Mouse (Mus musculus): ENCODE data around the gene Pitpnb. TPM values are rescaled to one million over a fixed set of nuclear protein-coding genes. Genes with fewer than 3 reads are reported as not detected.
A peak's percentile ranks its signal among the peaks of the same experiment; 100 is the strongest.

Pitpnb gene
- 10 to 100 TPM; 68.3 to 73.7 TPM for total RNA-seq (2021)
- long read RNA-seq, partial matches to known transcripts = 11 of 105 reads
- long read RNA-seq, other reads (novel, unspliced or antisense) = 94 of 105 reads

DNA sequence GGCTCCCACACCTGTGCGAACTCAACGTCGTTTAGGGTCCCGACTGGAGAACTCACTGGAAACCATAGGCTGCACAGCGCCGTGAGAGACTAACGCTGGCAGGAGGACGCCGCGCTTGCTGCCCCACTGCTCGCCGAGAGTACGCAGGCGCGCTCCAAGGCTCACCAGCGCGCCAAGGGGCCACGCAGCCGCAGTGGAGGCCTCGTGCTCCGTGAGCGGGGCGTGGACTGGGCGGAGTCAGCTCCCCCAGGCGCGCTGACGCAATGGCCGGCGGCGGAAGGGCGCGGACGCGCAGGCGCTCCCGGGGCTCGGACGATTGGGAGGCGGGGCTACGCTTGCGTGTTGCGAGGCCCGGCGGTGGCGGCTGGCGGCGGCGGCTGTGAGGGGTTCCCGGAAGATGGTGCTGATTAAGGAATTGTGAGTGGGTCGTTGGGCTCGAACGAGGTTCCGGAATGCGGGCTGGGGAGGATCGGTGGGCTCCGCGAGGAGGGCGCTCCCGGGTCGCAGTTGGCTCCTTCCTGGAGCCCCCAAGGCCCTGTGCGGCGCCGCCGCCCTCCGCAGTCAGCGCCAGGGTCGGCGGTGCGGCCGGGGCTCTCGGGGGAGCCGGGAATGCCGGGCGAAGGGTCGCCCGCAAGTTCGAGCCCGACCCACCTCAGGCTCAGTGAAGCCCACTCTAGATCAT, at the start of gene Pitpnb:
Gene Pitpnb (plus strand): TSS at position 347 of the 682 bp plus-strand sequence.
- peak; percentile 98 to 99 for DNase-seq (ENCODE audit: low spot score in 2 of 2)

DNA sequence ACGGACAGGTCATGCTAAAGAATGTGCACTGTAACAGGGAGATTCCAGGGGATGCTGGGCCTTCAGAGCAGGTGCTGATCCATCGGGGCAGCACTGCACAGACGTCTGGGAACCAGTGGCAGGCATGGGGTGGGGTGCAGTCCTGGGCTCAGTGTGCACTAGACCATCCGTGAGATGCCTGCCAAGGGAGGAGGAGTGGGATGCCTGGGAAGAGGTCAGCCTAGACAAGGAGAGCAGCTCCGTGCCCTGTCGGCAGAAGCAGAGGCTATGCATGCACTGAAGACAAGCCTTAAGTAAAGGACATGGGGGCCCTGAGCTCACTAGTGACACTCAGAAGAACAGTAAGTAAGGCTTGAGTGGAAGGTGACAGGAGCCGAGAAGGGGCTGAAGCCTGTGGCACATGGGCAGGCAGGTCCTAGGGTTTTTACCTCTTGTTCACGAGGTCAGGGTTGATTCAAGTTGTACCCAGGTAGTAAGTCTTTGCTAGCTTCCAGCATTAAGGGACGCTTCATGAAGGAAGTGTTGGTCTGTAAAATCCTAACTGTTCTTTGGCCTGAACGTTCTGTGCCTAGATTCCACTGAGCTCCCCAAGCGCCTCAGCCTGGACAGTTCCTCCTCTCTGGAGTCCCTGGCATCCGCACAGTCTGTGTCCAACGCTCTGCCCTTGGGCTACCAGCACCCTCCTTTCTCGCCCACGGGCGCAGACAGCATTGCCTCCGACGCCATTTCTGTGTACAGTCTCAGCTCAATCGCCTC, 46.0 kb upstream of the Pitpnb start:
- no peak for DNase-seq (ENCODE audit: low spot score in 2 of 2)

GRCm38 (mm10) chr5:111287571-111287970, 43.0 kb upstream of the Pitpnb start:
- DNase-seq (ENCODE audit: low spot score in 2 of 2) = no peak

- no peak for DNase-seq (ENCODE audit: low spot score in 2 of 2)
Observed at GRCm38 (mm10) chr5:111288486-111288885, 42.1 kb upstream of the Pitpnb start.

DNA sequence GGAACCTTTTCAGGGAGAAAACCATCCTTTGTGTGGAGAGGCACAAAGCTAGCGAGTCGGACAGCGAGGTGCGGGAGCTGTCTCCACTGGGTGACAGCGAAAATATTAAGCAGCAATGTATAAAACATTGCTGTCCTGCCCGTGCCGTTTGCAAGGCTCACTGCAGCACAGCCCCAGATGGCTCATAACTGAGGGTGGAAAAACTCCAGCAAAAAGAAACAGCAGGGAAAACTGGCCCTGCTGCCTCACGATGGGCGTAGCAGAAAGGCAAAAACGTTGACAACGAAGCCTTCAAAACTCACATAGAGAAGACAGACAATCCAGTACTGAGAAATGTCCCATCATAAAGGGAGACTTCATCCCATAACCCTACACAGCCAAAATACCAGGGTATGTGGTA, 40.5 kb upstream of the Pitpnb start:
- no peak for DNase-seq (ENCODE audit: low spot score in 2 of 2)

DNA sequence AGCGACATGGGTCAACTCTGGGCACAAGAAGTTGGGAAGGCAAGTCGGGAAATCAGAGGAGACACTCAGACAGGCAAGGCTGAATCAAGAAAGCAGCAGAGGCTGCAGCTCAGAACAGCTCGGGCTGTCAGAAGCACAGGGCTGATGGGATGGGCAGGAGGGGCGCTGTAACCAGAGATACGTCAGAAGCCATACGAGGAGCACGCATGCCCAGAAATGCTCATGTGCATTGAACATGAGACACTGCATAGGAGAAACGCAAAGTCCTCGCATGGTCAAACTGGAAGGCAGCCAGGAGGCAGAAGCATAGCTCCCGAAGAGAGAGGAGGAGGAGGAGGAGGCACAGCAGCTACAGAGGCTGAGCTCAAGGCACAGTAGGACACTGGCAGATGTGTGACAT, 38.9 kb upstream of the Pitpnb start:
- peak in 1 of 2 experiments; percentile 40 for DNase-seq (ENCODE audit: low spot score in 2 of 2)

- DNase-seq (ENCODE audit: low spot score in 2 of 2) = no peak
Observed at GRCm38 (mm10) chr5:111297801-111298200, 32.8 kb upstream of the Pitpnb start.

- no peak for DNase-seq (ENCODE audit: low spot score in 2 of 2)
Observed at GRCm38 (mm10) chr5:111298706-111299105, 31.9 kb upstream of the Pitpnb start.

GRCm38 (mm10) chr5:111300776-111301175, 29.8 kb upstream of the Pitpnb start:
- no peak for DNase-seq (ENCODE audit: low spot score in 2 of 2)

DNA sequence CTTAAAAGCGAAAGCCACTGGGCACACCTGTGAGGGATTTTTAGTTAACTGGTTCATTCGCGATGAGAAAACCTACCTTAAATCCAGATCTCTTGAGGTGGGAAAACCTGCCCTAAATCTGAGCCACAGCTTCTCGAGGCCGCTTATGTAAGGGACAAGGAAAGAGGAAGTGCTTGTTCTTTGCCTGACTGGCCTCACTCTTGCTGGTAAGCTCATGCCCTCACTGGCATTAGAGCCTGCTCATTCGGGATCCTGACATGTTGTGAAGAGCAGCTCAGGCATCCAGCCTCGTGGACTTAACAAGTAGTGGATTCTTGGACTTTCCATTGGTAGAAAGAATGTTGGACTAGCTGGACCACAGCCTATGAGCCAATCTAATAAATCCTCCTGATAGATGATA, 28.8 kb upstream of the Pitpnb start:
- no peak for DNase-seq (ENCODE audit: low spot score in 2 of 2)

DNA sequence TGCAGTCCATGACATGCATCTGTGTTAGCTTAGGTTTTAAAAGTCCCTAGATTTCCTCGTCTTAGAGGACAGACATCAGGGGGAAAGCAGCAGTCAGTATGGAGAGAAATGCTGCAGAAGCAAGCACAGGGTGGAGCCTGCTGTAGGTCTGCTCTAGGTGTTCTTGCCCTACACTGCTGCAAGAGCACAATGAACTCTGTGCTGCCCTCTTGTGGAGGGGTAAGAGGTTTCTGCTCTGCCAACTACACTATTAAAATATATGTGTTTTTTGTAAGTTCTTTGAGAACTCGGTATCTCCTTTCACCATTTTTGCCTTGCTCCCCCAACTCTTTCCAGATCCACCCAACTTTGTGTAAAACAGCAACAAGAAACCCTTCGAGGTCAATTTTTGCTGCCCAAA, 25.8 kb upstream of the Pitpnb start:
- DNase-seq (ENCODE audit: low spot score in 2 of 2) = no peak

GRCm38 (mm10) chr5:111310185-111310584, 20.4 kb upstream of the Pitpnb start:
- DNase-seq (ENCODE audit: low spot score in 2 of 2) = no peak

GRCm38 (mm10) chr5:111313833-111314232, 16.7 kb upstream of the Pitpnb start:
- no peak for DNase-seq (ENCODE audit: low spot score in 2 of 2)

DNA sequence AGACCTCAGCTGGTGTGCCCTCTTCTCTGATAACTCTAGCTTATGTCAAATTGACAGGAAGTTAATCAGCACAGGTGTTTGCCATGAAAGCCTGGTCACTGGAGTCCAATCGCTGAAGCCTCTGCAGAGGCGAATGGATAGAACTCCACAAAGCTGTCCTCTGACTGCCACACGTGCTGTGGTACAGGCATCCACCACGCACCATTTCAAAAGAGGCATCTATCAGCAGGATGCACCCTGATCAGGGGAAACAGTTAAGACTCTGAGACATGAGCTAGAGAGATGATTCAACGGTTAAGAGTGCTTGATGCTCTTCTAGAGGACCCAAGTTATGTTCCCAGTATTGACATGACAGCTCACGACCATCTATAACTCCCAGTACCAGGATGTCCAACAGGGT, 15.5 kb upstream of the Pitpnb start:
- no peak for DNase-seq (ENCODE audit: low spot score in 2 of 2)

GRCm38 (mm10) chr5:111317526-111317925, 13.0 kb upstream of the Pitpnb start:
- no peak for DNase-seq (ENCODE audit: low spot score in 2 of 2)

DNA sequence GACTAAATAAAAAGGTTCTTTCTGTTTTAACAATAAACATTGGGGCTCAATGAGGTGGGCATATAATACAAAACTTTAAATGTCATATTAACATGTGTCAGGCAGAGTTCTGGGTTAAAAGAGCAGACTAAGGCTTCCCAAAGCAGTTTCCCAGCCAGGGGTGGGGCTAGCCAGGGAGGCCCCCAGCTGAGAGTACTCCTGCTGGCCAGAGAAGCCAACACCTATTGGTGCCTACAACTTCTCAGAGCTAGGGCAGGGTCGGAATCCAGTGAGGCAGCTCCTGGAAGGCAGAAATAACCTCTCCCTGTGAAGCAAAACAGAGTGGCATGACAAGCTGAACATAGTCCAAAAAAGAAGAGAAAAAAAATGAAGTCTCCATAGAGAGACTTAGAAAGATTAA, 11.6 kb upstream of the Pitpnb start:
- no peak for DNase-seq (ENCODE audit: low spot score in 2 of 2)

DNA sequence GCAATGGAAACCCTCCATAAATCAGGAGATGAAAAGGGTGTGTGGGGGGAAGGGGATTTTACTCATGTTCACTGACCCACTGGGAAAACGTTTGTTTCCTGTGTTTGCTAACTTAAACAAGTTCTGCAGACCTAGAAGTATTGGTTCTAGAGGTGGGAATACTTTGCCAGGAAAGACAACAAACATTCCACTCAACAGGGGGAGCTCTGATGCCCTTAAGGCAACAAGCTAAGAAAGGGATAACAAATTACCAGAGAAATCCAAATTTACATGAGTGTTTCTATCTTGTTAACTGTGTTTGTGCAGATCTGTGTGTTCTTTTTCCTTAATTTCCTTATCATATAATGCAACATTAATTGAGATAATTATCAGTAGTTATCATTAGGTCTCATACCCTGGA, 4.8 kb upstream of the Pitpnb start:
- DNase-seq (ENCODE audit: low spot score in 2 of 2) = no peak

DNA sequence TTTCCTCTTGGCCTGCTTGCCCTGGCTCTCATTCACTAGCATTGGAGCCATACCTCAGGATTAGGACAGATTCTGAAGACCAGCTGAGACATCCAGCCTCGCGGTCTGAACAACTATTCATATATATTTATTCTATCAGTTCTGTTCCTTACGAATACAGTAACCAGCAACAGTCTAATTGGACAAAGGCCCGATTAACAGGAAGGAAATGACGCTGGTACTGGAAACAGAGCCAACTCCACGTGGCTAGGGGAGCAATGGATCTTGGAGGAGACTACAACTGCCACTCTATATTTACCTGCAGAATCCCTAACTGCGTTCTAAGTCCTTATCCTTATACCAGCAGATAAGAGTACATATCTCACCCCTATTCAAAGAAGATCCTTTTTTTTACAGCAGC, 3.1 kb upstream of the Pitpnb start:
- DNase-seq (ENCODE audit: low spot score in 2 of 2) = no peak

DNA sequence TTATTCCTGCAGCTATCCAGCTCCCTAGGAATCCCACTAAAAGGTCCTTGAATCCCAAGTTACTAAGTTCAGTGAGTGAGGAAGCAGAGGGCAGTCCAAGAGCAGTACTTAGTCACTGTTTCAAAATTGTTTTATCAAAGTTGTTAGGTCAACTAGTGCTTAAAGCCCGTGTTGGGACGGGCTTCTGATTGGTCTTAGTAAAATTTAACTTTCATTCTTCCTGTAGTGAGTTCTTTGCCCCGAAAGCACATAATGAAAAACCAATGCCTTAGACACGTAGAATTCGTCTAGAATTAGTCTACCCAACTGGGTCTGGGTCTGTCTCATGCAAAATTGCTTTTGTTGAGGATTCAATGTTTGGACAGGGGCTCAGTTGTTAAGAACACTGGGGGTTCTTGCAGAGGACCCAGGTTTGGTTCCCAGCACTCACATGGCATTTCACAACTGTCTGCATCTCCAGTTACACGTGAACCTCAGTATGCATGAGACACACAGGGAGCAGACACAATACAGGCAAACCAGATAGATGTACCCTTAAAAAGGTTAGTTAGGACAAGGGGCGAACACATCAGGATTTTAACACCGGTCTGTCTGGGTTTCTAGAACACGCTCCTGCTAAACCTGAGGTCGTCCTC, 664 bp upstream of the Pitpnb start:
- DNase-seq (ENCODE audit: low spot score in 2 of 2) = no peak

- no peak for DNase-seq (ENCODE audit: low spot score in 2 of 2)
Observed at GRCm38 (mm10) chr5:111331099-111331435, 504 bp downstream of the Pitpnb start.

DNA sequence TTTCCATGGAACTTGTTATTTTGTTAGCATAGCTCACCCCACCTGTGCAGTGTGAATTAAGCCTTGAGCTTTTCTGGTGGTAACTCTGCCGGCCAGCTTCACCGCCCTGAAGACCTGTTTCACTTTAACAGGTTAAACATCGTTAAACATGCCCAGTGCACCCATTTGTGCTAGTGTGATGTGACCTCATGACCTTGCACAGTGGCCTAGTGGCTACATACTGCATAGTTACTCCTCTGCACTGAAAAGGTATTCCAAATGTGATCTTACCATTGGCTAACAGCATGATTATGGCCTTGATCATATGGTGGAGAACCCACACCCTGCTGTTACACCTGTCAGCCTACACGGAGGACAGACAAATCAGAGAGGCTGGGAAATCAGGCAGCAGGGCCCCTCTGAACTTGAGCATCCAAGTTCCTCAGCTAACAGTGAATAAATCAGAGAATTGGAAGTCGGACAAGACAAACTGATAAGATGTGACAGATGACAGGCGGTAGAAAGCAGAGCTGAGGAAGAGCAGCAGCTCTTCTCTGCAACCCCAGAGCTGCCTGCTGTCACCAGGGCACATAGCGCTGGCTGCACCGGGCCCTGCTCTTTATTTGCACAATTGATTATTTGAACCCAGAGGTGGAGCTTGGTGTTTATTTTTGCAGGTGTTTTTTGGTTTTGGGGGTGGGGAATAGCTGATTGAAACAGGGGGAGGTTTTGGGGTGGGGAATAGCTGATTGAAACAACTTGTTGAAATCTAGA, 5.6 kb downstream of the Pitpnb start:
- DNase-seq (ENCODE audit: low spot score in 2 of 2) = no peak

- DNase-seq (ENCODE audit: low spot score in 2 of 2) = peak; percentile 22 to 34
Observed at GRCm38 (mm10) chr5:111341609-111342008, 11.0 kb downstream of the Pitpnb start.

Measured in layer of hippocampus, postnatal 10 days (tissue).